Mouse (Mus musculus) G1E-ER4 (cell line): ENCODE measurements around the gene Marcksl1. TPM values are rescaled to one million over a fixed set of nuclear protein-coding genes. Genes with fewer than 3 reads are reported as not detected.

Experiments
- GATA1 ChIP-seq: IDR thresholded peaks from one replicate; pipeline ENCODE4 v1.8.0; 2012; ENCODE audit warnings: low read length, inconsistent platforms
- polyA plus RNA-seq: library from polyadenylated mRNA; stranded (reverse); fragments of >175 nt; gene quantifications from 2 replicates; pipeline ENCODE4 v1.2.3, GENCODE M21; 2012

Gene Marcksl1
- polyA plus RNA-seq, result 53.1 and 74.7 TPM in 2 replicates

- no peak for TF ChIP-seq GATA1
Observed at GRCm38 (mm10) chr4:129513086-129513767, at the start of gene Marcksl1. Gene Marcksl1, plus strand, starts transcription at chr4:129513581.

DNA sequence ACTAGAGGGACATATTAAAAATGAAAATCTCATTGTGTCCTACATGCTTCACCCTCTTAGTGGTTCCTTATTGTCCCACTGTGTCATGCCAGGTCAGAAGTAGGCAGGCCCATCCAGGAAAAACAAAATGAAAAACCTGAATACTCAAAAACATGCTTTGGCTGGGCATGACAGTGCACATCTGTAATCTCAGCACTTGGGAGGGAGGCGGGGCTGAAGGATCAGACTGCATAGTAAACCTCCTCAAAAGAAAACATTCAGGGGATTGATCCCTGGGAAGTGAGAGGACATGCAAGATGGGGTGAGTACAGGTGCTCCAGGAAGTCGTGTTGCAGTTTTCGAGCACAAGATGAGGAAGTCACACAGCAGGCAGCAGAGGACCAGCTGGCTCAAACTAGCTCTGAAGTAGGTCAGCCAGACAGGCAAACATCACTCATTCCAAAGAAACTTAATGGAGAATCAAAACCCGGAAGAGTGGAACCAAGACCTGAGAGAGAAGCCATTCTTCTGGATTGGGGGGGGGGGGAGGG lies 49.0 kb upstream of the Marcksl1 start:
- TF ChIP-seq GATA1, result no peak

- TF ChIP-seq GATA1, result no peak
Observed at GRCm38 (mm10) chr4:129476047-129476446, 37.3 kb upstream of the Marcksl1 start.

DNA sequence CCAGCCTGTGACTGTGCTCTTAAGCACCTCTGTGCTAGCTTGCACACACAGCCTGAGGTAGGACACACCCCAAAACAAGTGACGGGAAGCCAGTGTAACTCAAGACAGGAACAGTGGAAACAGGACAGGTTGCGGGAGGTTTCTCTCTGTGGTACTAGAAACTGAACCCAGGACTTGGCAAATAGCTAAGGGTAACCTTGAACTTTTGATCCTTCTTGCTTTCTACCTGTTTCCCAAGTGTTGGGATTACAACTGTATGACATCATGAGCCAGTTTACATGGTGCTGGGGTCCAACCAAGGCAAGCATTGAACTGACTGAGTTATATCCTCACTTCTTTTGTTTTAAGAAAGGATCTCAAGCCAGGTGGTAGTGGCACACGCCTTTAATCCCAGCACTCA lies 33.5 kb upstream of the Marcksl1 start:
- no peak for TF ChIP-seq GATA1

GRCm38 (mm10) chr4:129481090-129481489 lies 32.3 kb upstream of the Marcksl1 start:
- no peak for TF ChIP-seq GATA1

GRCm38 (mm10) chr4:129490972-129491880 lies 22.2 kb upstream of the Marcksl1 start, which contains the start of the genes Tssk3 and Fam229a:
Gene Tssk3, minus strand, starts transcription at chr4:129491022.
Gene Fam229a, plus strand, starts transcription at chr4:129491190.
- TF ChIP-seq GATA1, result no peak

DNA sequence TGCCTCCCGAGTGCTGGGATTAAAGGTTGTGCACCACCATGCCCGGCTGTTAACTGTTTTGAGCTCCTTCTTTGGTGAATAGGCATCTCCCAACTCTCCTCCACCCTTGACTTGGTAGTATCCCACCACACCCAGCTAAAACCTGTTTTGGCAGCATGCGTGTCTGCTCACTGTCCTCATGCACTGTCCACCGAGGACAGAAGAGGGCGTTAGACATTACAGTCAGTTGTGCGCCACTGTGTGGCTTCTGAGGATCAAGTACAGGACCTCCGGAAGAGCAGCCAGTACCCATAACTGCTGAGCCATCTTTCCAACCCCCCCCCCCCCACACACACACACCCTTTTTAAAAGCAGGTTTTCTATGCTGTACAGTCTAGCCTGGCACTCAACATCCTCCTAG lies 18.7 kb upstream of the Marcksl1 start:
- TF ChIP-seq GATA1, result no peak

- TF ChIP-seq GATA1, result no peak
Observed at GRCm38 (mm10) chr4:129495672-129496562, 17.5 kb upstream of the Marcksl1 start.

DNA sequence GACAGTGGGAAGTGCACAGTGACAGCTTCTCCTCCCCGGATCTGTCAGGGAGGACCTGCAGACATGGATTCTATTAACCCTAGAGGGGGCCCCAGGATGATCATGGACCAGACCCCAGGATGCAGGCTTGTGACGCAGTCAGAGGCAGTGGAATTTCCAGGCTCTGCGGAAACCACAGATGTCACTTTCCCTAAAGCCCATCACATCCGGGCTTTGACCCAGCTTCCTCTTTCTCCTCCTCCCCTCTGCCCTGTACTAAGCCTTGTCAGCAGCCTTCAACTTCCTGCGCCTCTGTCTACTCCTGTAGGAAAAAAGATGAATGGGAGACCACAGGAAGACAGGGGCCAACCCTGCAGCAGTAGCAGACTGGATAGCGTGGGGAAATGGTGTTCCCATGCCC lies 16.8 kb upstream of the Marcksl1 start:
- no peak for TF ChIP-seq GATA1

- no peak for TF ChIP-seq GATA1
Observed at GRCm38 (mm10) chr4:129498941-129499340, 14.4 kb upstream of the Marcksl1 start.

GRCm38 (mm10) chr4:129500017-129500416 lies 13.4 kb upstream of the Marcksl1 start:
- no peak for TF ChIP-seq GATA1

DNA sequence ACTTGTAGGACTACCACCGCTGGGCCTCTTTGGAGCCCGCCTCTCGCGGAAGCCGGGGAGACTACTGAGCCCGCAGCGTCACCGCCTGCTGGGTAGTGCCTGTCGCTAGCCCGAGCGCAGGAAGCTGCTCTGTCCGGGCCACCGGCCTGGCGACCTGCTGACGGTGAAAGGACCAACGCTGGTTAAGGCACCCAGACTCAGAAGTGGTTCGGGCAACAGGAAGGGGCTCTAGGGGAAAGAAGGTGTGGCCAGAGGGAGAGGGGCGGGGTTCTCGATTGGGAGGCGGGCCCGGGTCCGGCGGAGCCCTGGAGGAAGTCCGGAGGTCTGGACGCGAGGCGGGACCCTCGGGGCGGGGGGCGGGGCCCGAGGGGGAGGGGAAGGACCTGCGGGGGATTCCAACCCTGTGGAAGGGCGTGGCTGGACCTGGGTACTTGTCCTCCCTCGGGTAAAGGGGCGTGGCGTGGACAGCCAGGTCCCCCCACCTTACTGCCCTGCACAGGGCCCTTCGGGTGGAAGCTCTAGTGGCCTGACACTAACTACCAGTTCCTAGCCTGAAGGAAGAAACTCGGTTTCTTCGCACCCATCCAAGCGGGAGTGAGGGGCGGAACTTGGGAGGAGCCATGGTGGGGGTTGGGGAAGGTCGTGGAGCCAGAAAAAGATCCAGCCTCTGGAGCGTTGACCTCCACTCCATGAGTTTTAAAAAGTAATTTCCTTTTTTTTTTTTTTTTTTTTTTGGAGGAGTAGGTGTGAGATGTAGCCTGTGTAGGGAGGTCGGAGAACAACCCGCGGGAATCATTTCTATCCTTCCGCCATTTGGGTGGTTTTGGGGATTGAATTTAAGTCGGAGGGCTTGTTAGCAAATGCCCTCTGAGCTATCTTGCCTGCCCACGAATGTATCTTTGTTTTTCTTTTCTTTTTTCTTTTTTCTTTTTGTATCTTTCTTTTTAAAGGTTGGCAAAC lies 12.5 kb upstream of the Marcksl1 start:
- no peak for TF ChIP-seq GATA1

GRCm38 (mm10) chr4:129502327-129502888 lies 11.0 kb upstream of the Marcksl1 start:
- TF ChIP-seq GATA1, result no peak

- TF ChIP-seq GATA1, result no peak
Observed at GRCm38 (mm10) chr4:129502901-129503444, 10.4 kb upstream of the Marcksl1 start.
